Mouse (Mus musculus) cerebellum, adult 2 months (tissue): ENCODE measurements at regions not wholly inside any gene's neighbourhood (a gene's known extent, or its start where the extent isn't known, plus 50 kb on each side); places are given as distances from the start of the nearest gene placed in this dataset.

Experiments used
- CTCF ChIP-seq: fragments of 200-500 bp; IDR thresholded peaks from 2 replicates; pipeline ENCODE4 v1.5.1; 2011; ENCODE audit warnings: low read depth, mild to moderate bottlenecking, control low read depth, low read length, moderate library complexity, borderline replicate concordance; ENCODE audit not compliant: insufficient read depth
- POLR2A ChIP-seq: fragments of 200-500 bp; IDR thresholded peaks from 2 replicates; pipeline ENCODE4 v1.6.1; 2011; ENCODE audit warnings: low read length, control low read depth, borderline replicate concordance; ENCODE audit not compliant: insufficient read depth

- TF ChIP-seq CTCF (no peak), POLR2A (no peak)
Measured at GRCm38 (mm10) chr2:101462450-101462849, 162.1 kb upstream of the Rag2 start.
